Mouse (Mus musculus): ENCODE measurements around the gene Slc22a8. TPM values are rescaled to one million over a fixed set of nuclear protein-coding genes. Genes with fewer than 3 reads are reported as not detected.

Gene Slc22a8
- polyA plus RNA-seq, 1 experiment from 2014 or later = 0.05 TPM

DNA sequence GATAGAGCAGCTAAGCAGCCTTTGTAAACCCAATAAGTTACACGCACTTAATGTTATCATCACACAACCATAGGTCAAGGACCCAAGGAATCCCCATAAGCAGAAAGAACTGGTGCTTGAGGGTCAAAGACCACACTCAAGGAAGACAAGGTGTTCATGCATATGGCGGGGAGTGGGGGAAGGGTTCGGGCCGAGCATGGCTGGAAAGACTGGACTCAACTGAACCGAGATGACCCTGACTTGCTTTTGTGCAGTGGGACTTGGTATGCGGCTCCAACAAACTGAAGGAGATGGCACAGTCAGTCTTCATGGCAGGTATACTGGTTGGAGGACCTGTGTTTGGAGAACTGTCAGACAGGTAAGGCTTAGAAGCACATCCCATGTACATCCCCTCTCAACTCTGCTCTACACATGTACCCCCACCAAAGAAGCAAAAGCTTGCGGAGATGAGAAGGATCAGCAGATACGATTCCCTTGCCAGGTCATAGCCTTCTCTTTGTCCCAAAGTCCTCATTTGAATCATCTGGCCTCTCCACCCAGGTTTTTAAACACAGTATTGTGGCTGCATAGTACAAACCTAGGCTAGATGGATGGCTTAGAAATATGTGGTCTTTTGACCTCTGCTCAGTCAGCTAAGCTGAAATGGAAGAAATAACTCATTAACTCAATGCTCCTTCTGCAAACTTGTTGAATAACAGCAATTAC, 13.6 kb downstream of the Slc22a8 start:
- no peak for DNase-seq (ENCODE audit: low spot score)

DNA sequence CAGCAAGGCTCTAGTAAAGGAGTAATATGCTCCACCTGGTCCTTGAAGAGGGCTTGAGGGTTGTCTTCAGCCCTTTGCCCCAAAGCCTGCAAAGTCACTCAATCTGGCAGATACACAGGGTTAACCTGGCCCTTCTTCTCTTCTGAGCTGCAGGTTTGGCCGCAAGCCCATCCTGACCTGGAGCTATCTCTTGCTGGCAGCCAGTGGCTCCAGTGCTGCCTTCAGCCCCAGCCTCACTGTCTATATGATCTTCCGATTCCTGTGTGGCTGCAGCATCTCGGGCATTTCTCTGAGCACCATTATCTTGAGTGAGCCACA, 14.1 kb downstream of the Slc22a8 start:
- ATAC-seq (replicated peaks; ENCODE audit: low FRiP score, low TSS enrichment, low read depth) = no peak
- DNase-seq (ENCODE audit: low spot score) = no peak
- Histone ChIP-seq H3K4me2 (ENCODE audit: low read length) (no peak overlapping the region), H3K27ac (ENCODE audit: low read depth) (no peak overlapping the region), H3K4me1 (replicated peaks; ENCODE audit: control insufficient read depth, insufficient read depth, low read length) (no peaks in the 10 kb centered on the region), H3K4me3 (ENCODE audit: low read depth, low read length) (no peak overlapping the region), H3K36me3 (ENCODE audit: control insufficient read depth, insufficient read depth, low read length) (no peaks in the 10 kb centered on the region), H3K9ac (ENCODE audit: low read length) (no peak overlapping the region), H3K27me3 (replicated peaks; ENCODE audit: control insufficient read depth, insufficient read depth, low read length) (no peaks in the 10 kb centered on the region), H3K9me3 (ENCODE audit: control insufficient read depth, low read length) (no peaks in the 10 kb centered on the region)
- WGBS = 80% methylated on average over 3 of the region's 3 CpGs

More for the DNA sequence above, 13.6 kb downstream of the Slc22a8 start:
- Histone ChIP-seq H3K36me3 (ENCODE audit: control insufficient read depth, insufficient read depth, low read length) (no peaks in the 10 kb centered on the region), H3K9me3 (ENCODE audit: control insufficient read depth, low read length) (no peaks in the 10 kb centered on the region), H3K9ac (ENCODE audit: low read length) (no peak overlapping the region), H3K4me3 (ENCODE audit: low read depth, low read length) (no peak overlapping the region), H3K27me3 (replicated peaks; ENCODE audit: control insufficient read depth, insufficient read depth, low read length) (no peaks in the 10 kb centered on the region), H3K4me2 (ENCODE audit: low read length) (no peak overlapping the region), H3K27ac (ENCODE audit: low read depth) (no peak overlapping the region), H3K4me1 (replicated peaks; ENCODE audit: control insufficient read depth, insufficient read depth, low read length) (no peaks in the 10 kb centered on the region)
- 93% methylated on average over 8 of the region's 8 CpGs for WGBS
- ATAC-seq (replicated peaks; ENCODE audit: low FRiP score, low TSS enrichment, low read depth) = no peak

DNA sequence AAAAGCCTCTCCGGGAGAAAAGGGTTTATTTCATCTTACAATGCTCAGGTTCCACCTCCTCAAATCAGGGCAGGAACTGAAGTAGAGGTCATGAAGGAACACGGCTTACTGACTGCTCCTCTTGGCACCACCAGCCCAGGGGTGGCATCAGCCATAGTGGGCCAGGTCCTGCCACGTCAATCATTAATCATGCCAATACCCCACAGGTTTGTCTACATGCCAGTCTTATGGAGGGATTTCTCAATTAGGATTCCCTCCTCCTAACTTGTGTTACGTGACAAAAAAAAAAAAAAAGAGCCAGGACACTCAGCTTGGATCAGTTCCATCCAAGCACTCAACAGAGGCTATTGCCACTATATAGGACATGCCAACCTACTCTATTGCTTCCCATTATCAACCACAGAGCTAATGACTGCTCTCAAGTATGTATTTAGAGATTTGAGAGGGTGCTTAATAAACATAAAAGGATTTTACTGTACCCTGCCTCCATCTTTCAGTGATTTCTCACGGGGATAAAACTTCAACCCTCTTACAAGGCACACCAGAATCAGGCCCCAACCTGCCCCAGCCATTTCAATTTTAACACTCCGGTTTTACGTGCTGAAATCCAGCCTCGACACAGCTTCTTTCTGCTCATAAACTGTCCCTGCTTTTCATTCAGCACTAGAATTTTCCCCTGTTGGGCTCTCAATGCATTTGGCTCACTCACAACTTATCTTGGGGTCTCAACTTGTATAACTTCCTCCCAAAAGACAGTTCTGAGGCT, 20.5 kb downstream of the Slc22a8 start:
- no peak for DNase-seq (ENCODE audit: low spot score)
- no peak overlapping the region for H3K4me2 ChIP-seq (ENCODE audit: low read length)
- H3K4me3 ChIP-seq (ENCODE audit: low read depth, low read length) = no peak overlapping the region
- H3K36me3 ChIP-seq (ENCODE audit: control insufficient read depth, insufficient read depth, low read length) = no peaks in the 10 kb centered on the region
- no peak overlapping the region for H3K9ac ChIP-seq (ENCODE audit: low read length)
- H3K9me3 ChIP-seq (ENCODE audit: control insufficient read depth, low read length) = no peaks in the 10 kb centered on the region
- H3K27me3 ChIP-seq (replicated peaks; ENCODE audit: control insufficient read depth, insufficient read depth, low read length) = no peaks in the 10 kb centered on the region
- H3K4me1 ChIP-seq (replicated peaks; ENCODE audit: control insufficient read depth, insufficient read depth, low read length) = no peaks in the 10 kb centered on the region
- ATAC-seq (replicated peaks; ENCODE audit: low FRiP score, low TSS enrichment, low read depth) = no peak
- WGBS = 85% methylated on average over 8 of the region's 8 CpGs
- no peak overlapping the region for H3K27ac ChIP-seq (ENCODE audit: low read depth)

DNA sequence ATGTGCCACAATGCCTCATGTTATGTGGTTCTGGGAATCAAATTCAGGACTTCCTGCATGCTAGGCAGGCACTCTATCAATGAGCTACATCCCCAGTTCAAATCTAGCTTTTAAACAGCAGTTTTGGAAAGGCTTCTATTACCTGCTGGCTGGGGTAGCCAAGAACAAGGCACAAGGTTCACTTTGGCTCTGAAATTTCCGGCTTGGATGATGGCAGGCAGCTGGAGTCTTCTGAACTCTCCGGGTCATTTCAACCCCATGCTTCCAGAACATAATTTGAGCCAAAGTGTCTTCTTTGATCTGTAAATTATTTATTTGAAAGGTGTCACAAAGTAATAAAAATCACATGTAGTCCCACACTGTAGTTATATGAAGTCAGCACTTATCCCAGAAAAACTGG, 22.1 kb downstream of the Slc22a8 start:
- ATAC-seq (replicated peaks; ENCODE audit: low FRiP score, low TSS enrichment, low read depth) (no peak), DNase-seq (ENCODE audit: low spot score) (no peak)
- no peak overlapping the region for H3K4me3 ChIP-seq (ENCODE audit: low read depth, low read length)
- no peaks in the 10 kb centered on the region for H3K36me3 ChIP-seq (ENCODE audit: control insufficient read depth, insufficient read depth, low read length)
- no peaks in the 10 kb centered on the region for H3K9me3 ChIP-seq (ENCODE audit: control insufficient read depth, low read length)
- H3K4me2 ChIP-seq (ENCODE audit: low read length) = no peak overlapping the region
- H3K27me3 ChIP-seq (replicated peaks; ENCODE audit: control insufficient read depth, insufficient read depth, low read length) = no peaks in the 10 kb centered on the region
- no peaks in the 10 kb centered on the region for H3K4me1 ChIP-seq (replicated peaks; ENCODE audit: control insufficient read depth, insufficient read depth, low read length)
- 67% methylated on average over 2 of the region's 2 CpGs for WGBS
- H3K9ac ChIP-seq (ENCODE audit: low read length) = no peak overlapping the region
- H3K27ac ChIP-seq (ENCODE audit: low read depth) = no peak overlapping the region

DNA sequence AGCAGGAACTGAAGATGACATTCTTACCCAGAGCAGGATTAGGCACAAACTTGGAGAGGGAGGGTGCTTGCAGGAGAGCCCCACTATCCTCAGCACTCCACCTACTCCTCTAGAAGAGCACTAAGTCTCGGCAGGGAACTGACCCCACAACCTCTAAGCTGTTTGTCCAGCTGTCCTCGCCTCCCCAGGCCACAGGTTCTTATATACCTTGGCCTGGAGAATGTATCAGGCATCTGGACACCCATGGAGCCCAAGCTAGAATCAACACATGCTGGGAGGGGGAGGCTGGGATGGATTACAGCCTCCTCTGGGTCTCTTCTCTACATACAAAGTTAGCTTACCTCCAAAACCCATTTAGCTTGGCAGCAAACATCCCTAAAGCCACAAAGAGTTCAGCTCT, 23.3 kb downstream of the Slc22a8 start:
- Histone ChIP-seq H3K4me3 (ENCODE audit: low read depth, low read length) (no peak overlapping the region), H3K4me1 (replicated peaks; ENCODE audit: control insufficient read depth, insufficient read depth, low read length) (no peaks in the 10 kb centered on the region), H3K27ac (ENCODE audit: low read depth) (no peak overlapping the region), H3K9ac (ENCODE audit: low read length) (no peak overlapping the region), H3K27me3 (replicated peaks; ENCODE audit: control insufficient read depth, insufficient read depth, low read length) (no peaks in the 10 kb centered on the region), H3K36me3 (ENCODE audit: control insufficient read depth, insufficient read depth, low read length) (no peaks in the 10 kb centered on the region), H3K4me2 (ENCODE audit: low read length) (no peak overlapping the region), H3K9me3 (ENCODE audit: control insufficient read depth, low read length) (no peaks in the 10 kb centered on the region)
- DNase-seq (ENCODE audit: low spot score) (no peak), ATAC-seq (replicated peaks; ENCODE audit: low FRiP score, low TSS enrichment, low read depth) (no peak)
- 43% methylated on average over 2 of the region's 2 CpGs for WGBS

DNA sequence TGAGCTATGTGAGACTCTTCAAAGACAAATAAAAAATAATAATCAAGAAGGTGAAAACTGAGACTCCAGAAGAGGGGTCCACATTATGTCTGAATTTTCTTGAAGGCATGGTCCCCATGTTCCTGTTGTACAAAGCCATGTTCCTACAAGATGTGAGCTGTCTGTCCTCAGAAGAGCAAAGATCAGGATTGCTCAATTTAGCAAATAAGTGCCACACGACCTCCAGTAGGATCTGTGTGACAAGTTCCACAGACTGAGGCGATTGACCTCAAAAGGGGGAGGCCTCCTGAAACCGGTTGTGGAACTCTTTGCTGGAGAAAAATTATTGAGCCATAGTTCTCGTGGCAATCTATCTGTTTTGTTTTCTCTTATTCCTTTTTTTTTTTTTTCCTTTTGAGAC, 25.3 kb downstream of the Slc22a8 start:
- Histone ChIP-seq H3K27me3 (replicated peaks; ENCODE audit: control insufficient read depth, insufficient read depth, low read length) (no peaks in the 10 kb centered on the region), H3K4me3 (ENCODE audit: low read depth, low read length) (no peak overlapping the region), H3K4me1 (replicated peaks; ENCODE audit: control insufficient read depth, insufficient read depth, low read length) (no peaks in the 10 kb centered on the region), H3K9me3 (ENCODE audit: control insufficient read depth, low read length) (no peaks in the 10 kb centered on the region), H3K9ac (ENCODE audit: low read length) (no peak overlapping the region), H3K27ac (ENCODE audit: low read depth) (no peak overlapping the region), H3K36me3 (ENCODE audit: control insufficient read depth, insufficient read depth, low read length) (no peaks in the 10 kb centered on the region), H3K4me2 (ENCODE audit: low read length) (no peak overlapping the region)
- WGBS = 62% methylated on average over 4 of the region's 4 CpGs
- DNase-seq (ENCODE audit: low spot score) (no peak), ATAC-seq (replicated peaks; ENCODE audit: low FRiP score, low TSS enrichment, low read depth) (no peak)

DNA sequence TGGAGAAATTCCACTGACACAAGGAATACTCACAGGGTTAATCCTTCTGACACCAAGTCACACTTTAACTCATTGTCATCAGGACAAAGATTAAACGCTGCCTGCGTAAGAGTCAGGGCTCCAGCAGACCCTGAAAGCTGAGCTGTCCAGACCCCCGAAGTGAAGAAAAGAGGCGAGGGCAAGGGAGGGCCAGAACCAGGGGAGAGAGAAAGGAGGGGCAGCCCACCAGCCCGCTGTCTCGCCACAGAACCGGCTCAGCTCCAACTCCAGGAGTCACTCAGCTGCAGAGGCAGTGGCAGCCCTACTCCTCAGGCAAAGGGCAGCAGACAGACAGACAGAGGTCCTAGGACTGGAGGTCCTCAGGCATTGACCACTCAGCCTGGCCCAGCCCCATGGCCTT, 26.9 kb downstream of the Slc22a8 start, which contains the start of gene Slc22a6:
Gene Slc22a6 (plus strand): TSS at position 136 of the 400 bp plus-strand sequence.
- DNase-seq (ENCODE audit: low spot score) (no peak), ATAC-seq (replicated peaks; ENCODE audit: low FRiP score, low TSS enrichment, low read depth) (no peak)
- no peak within 1 kb of the TSS for H3K4me2 ChIP-seq (ENCODE audit: low read length)
- no peaks in the 10 kb centered on the region for H3K9me3 ChIP-seq (ENCODE audit: control insufficient read depth, low read length)
- no peak within 1 kb of the TSS for H3K4me3 ChIP-seq (ENCODE audit: low read depth, low read length)
- H3K4me1 ChIP-seq (replicated peaks; ENCODE audit: control insufficient read depth, insufficient read depth, low read length) = no peaks in the 10 kb centered on the region
- H3K27me3 ChIP-seq (replicated peaks; ENCODE audit: control insufficient read depth, insufficient read depth, low read length) = no peaks in the 10 kb centered on the region
- 21% methylated on average over 7 of the region's 7 CpGs for WGBS
- no peak within 1 kb of the TSS for H3K27ac ChIP-seq (ENCODE audit: low read depth)
- no peaks in the 10 kb centered on the region for H3K36me3 ChIP-seq (ENCODE audit: control insufficient read depth, insufficient read depth, low read length)
- H3K9ac ChIP-seq (ENCODE audit: low read length) = no peak within 1 kb of the TSS

DNA sequence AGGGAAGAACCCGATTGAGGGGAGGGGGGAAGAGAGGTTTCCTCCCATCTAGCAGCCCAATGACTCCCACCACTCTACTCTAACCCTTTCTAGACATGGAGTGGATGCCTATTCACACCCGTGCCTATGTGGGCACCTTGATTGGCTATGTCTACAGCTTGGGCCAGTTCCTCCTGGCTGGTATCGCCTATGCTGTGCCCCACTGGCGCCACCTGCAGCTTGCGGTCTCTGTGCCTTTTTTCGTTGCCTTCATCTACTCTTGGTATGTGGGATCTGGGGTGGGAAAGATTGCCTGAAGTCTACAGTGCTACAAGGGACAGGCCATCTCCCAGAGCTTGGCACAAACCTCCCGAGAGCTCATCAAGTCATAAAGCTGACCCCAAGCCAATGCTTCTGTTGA, 30.0 kb downstream of the Slc22a8 start:
- ATAC-seq (replicated peaks; ENCODE audit: low FRiP score, low TSS enrichment, low read depth) (no peak), DNase-seq (ENCODE audit: low spot score) (no peak)
- no peak overlapping the region for H3K4me2 ChIP-seq (ENCODE audit: low read length)
- 86% methylated on average over 7 of the region's 7 CpGs for WGBS
- H3K27me3 ChIP-seq (replicated peaks; ENCODE audit: control insufficient read depth, insufficient read depth, low read length) = no peaks in the 10 kb centered on the region
- H3K4me3 ChIP-seq (ENCODE audit: low read depth, low read length) = no peak overlapping the region
- no peak overlapping the region for H3K9ac ChIP-seq (ENCODE audit: low read length)
- no peaks in the 10 kb centered on the region for H3K9me3 ChIP-seq (ENCODE audit: control insufficient read depth, low read length)
- no peaks in the 10 kb centered on the region for H3K4me1 ChIP-seq (replicated peaks; ENCODE audit: control insufficient read depth, insufficient read depth, low read length)
- no peaks in the 10 kb centered on the region for H3K36me3 ChIP-seq (ENCODE audit: control insufficient read depth, insufficient read depth, low read length)
- H3K27ac ChIP-seq (ENCODE audit: low read depth) = no peak overlapping the region

DNA sequence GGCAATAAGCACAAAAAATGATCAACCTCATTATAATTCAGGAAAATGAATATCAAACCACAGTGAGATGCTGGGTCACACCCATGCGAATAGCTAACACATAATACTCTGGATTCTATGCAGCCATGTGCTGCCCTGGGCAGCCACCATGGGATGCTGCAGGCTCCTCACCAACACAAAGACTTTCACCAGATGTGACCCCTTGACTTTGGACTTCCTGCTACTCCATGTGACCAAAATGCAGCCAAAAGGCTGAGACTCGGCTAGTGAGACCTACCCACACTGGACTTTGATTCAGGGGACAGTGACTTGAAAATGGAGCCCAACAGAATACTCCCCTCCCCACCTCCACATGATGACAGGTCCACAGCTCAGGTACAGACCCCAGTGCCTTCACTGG, 39.2 kb downstream of the Slc22a8 start:
- no peaks in the 10 kb centered on the region for H3K9me3 ChIP-seq (ENCODE audit: control insufficient read depth, low read length)
- DNase-seq (ENCODE audit: low spot score) (no peak), ATAC-seq (replicated peaks; ENCODE audit: low FRiP score, low TSS enrichment, low read depth) (no peak)
- no peaks in the 10 kb centered on the region for H3K27me3 ChIP-seq (replicated peaks; ENCODE audit: control insufficient read depth, insufficient read depth, low read length)
- H3K4me2 ChIP-seq (ENCODE audit: low read length) = no peak overlapping the region
- no peaks in the 10 kb centered on the region for H3K4me1 ChIP-seq (replicated peaks; ENCODE audit: control insufficient read depth, insufficient read depth, low read length)
- H3K4me3 ChIP-seq (ENCODE audit: low read depth, low read length) = no peak overlapping the region
- WGBS = 69% methylated on average over 2 of the region's 2 CpGs
- H3K36me3 ChIP-seq (ENCODE audit: control insufficient read depth, insufficient read depth, low read length) = no peaks in the 10 kb centered on the region
- H3K27ac ChIP-seq (ENCODE audit: low read depth) = no peak overlapping the region
- H3K9ac ChIP-seq (ENCODE audit: low read length) = no peak overlapping the region
